In the genomic region with DNA sequence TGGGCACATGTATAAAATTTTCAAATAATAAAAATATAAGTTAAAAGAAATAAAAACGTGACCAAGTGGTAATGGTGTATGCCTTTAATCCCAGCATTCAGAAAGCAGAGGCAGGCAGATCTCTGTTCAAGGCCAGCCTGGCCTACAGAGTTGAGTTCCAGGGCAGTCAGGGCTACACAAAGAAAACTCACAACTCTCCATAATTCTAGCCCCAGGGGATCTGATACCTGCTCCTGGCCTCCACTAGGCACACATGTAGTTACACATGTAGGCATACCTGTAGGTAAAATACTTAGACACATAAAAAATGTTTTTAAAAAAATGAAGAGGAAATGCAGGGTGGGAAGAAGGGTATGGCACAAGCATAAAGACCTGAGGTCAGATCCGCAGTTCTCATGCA, we compare ENCODE assay signal across 19 mouse cellular contexts. TPM values are rescaled to one million over a fixed set of nuclear protein-coding genes. Genes with fewer than 3 reads are reported as not detected.
DNase-seq lines count a peak whose midpoint lies in the region; ATAC-seq and TF ChIP-seq lines count a peak whose summit lies in the region.
"Had no signal": no experiment of that assay in that cellular context is flagged by ENCODE, and none has a peak within 500 bp of the region (broad histone marks: within the 10 kb centered on the region; RNA-seq: fewer than 3 reads in every experiment).

No protein-coding gene starts in this region.

- ATAC-seq in hindbrain, postnatal 0 days: no peak
- ATAC-seq: forebrain, embryonic 14.5 days; forebrain, embryonic 16.5 days had no signal

- H3K27me3 ChIP-seq in ES-Bruce4 (ENCODE audit: control insufficient read depth, insufficient read depth, low read length, poor library complexity, severe bottlenecking): no peaks in the 10 kb centered on the region
- H3K27me3 ChIP-seq in forebrain, embryonic 10.5 days (ENCODE audit: poor library complexity, severe bottlenecking): no peaks in the 10 kb centered on the region
- H3K27me3 ChIP-seq in hindbrain, postnatal 0 days (ENCODE audit: insufficient read depth, low read length): no peaks in the 10 kb centered on the region
- H3K27me3 ChIP-seq: embryonic facial prominence, embryonic 12.5 days; forebrain, embryonic 12.5 days had no signal

- H3K4me2 ChIP-seq in hindbrain, postnatal 0 days (ENCODE audit: low read depth, low read length): no peak overlapping the region
- H3K4me2 ChIP-seq: embryonic facial prominence, embryonic 12.5 days; forebrain, embryonic 12.5 days had no signal

- H3K4me1 ChIP-seq in ES-Bruce4 (ENCODE audit: control insufficient read depth, insufficient read depth, low read length): peaks cover 12% of the 10 kb centered on the region
- H3K4me1 ChIP-seq in ES-E14 (ENCODE audit: control insufficient read depth in 2 of 2, insufficient read depth in 2 of 2, low read length in 2 of 2, poor library complexity in 1 of 2): peaks cover 17 to 25% of the 10 kb centered on the region in 2 experiments
- peaks cover 13% of the 10 kb centered on the region for H3K4me1 ChIP-seq in forebrain, embryonic 10.5 days
- no peaks in the 10 kb centered on the region for H3K4me1 ChIP-seq in hindbrain, postnatal 0 days (ENCODE audit: insufficient read depth, low read length)
- H3K4me1 ChIP-seq: embryonic facial prominence, embryonic 12.5 days had no signal

- peak overlapping the region; percentile 98 for H3K27ac ChIP-seq in ES-Bruce4 (ENCODE audit: insufficient read depth, low read length)
- peak overlapping the region; percentile 100 for H3K27ac ChIP-seq in ES-E14 (ENCODE audit: insufficient read depth, low read depth, low read length, poor library complexity, severe bottlenecking)
- H3K27ac ChIP-seq in forebrain, embryonic 10.5 days: no peak overlapping the region
- no peak overlapping the region for H3K27ac ChIP-seq in hindbrain, postnatal 0 days
- H3K27ac ChIP-seq: embryonic facial prominence, embryonic 10.5 days; embryonic facial prominence, embryonic 12.5 days; forebrain, embryonic 12.5 days had no signal

- H3K36me3 ChIP-seq in ES-Bruce4 (ENCODE audit: control insufficient read depth, insufficient read depth, low read length, poor library complexity, severe bottlenecking): no peaks in the 10 kb centered on the region
- H3K36me3 ChIP-seq in ES-E14 (ENCODE audit: control insufficient read depth, insufficient read depth, low read length, poor library complexity, severe bottlenecking): no peaks in the 10 kb centered on the region
- no peaks in the 10 kb centered on the region for H3K36me3 ChIP-seq in forebrain, embryonic 10.5 days (replicated peaks)
- H3K36me3 ChIP-seq in hindbrain, postnatal 0 days (ENCODE audit: insufficient read depth, low read length): no peaks in the 10 kb centered on the region
- H3K36me3 ChIP-seq: embryonic facial prominence, embryonic 10.5 days; embryonic facial prominence, embryonic 12.5 days; forebrain, embryonic 12.5 days had no signal

- WGBS in forebrain, embryonic 10.5 days: 88% methylated on average over 2 of the region's 2 CpGs
- 93% methylated on average over 2 of the region's 2 CpGs for WGBS in hindbrain, postnatal 0 days

- TF ChIP-seq EP300 in ES-Bruce4 (IDR thresholded peaks at IDR 0.05; ENCODE audit: insufficient read depth, low read depth, low read length): no peak

- DNase-seq in ES-E14 (ENCODE audit: low read depth, low spot score) (no peak), ZHBTc4 (ENCODE audit: low read depth, low spot score) (peak; percentile 55)
- DNase-seq in forebrain, embryonic 10.5 days (ENCODE audit: extremely low spot score, low spot score): no peak
- DNase-seq in hindbrain, postnatal 0 days (ENCODE audit: low spot score): no peak
- no peak for DNase-seq in cerebellum, adult 11 months
- DNase-seq: adrenal gland, adult 2 months; adrenal gland, postnatal 10 days; adrenal gland, postnatal 25 days; cerebellum, adult 11-12 months; cerebellum, adult 2 months; cerebellum, adult 9-10 months; cerebellum, postnatal 10 days; cerebellum, postnatal 25 days had no signal

- no peak for TF ChIP-seq CTCF in ES-Bruce4 (IDR thresholded peaks at IDR 0.05; ENCODE audit: low read depth, low read length)
- TF ChIP-seq CTCF in hindbrain, postnatal 0 days (IDR thresholded peaks at IDR 0.05; ENCODE audit: low read depth): no peak

- no peak for TF ChIP-seq POLR2A in ES-Bruce4 (IDR thresholded peaks at IDR 0.05; ENCODE audit: insufficient read depth, low read length)

- H3K4me3 ChIP-seq in ES-Bruce4 (ENCODE audit: low read depth, low read length): no peak overlapping the region
- no peak overlapping the region for H3K4me3 ChIP-seq in ES-E14 (ENCODE audit: insufficient read depth in 1 of 2, low read depth in 1 of 2, low read length in 2 of 2, poor library complexity in 1 of 2, severe bottlenecking in 1 of 2)
- H3K4me3 ChIP-seq in forebrain, embryonic 10.5 days: no peak overlapping the region
- H3K4me3 ChIP-seq in hindbrain, postnatal 0 days (ENCODE audit: low read length): no peak overlapping the region
- H3K4me3 ChIP-seq: embryonic facial prominence, embryonic 10.5 days; embryonic facial prominence, embryonic 12.5 days; forebrain, embryonic 12.5 days had no signal

- H3K9me3 ChIP-seq in ES-Bruce4 (replicated peaks; ENCODE audit: control insufficient read depth, insufficient read depth, low read length, poor library complexity, severe bottlenecking): no peaks in the 10 kb centered on the region
- H3K9me3 ChIP-seq in ES-E14 (ENCODE audit: control insufficient read depth, insufficient read depth, low read depth, low read length): no peaks in the 10 kb centered on the region
- H3K9me3 ChIP-seq in forebrain, embryonic 10.5 days: no peaks in the 10 kb centered on the region
- H3K9me3 ChIP-seq in hindbrain, postnatal 0 days (ENCODE audit: low read length): no peaks in the 10 kb centered on the region
- H3K9me3 ChIP-seq: embryonic facial prominence, embryonic 10.5 days; embryonic facial prominence, embryonic 12.5 days; forebrain, embryonic 12.5 days had no signal

- in situ Hi-C loops in ES-E14 (cut with MboI; ENCODE audit: low sequenced_read_pairs in 2 of 2, unreplicated experiment in 2 of 2): no loop called here

- H3K9ac ChIP-seq in ES-Bruce4 (ENCODE audit: low read depth, poor library complexity, severe bottlenecking) (peak overlapping the region; percentile 48), ES-E14 (ENCODE audit: insufficient read depth, low read depth, low read length, poor library complexity, severe bottlenecking) (peak overlapping the region; percentile 86; the same call in 1 of the 2 replicates)
- no peak overlapping the region for H3K9ac ChIP-seq in hindbrain, postnatal 0 days (replicated peaks; ENCODE audit: low read length)
- H3K9ac ChIP-seq: embryonic facial prominence, embryonic 12.5 days; forebrain, embryonic 12.5 days had no signal

TF ChIP-seq in ES-E14, 5 proteins besides CTCF, POLR2A, EP300 and RAD21:
- TF ChIP-seq HCFC1 (IDR thresholded peaks at IDR 0.05; ENCODE audit: borderline replicate concordance, insufficient read depth, low read length): no peak
- no peak for TF ChIP-seq ZC3H11A (IDR thresholded peaks at IDR 0.05; ENCODE audit: borderline replicate concordance, low read depth, low read length)
- TF ChIP-seq ZNF384 (IDR thresholded peaks at IDR 0.05; ENCODE audit: low read depth, low read length): no peak
- TF ChIP-seq CHD2 (IDR thresholded peaks at IDR 0.05; ENCODE audit: low read depth, low read length): no peak
- no peak for TF ChIP-seq MAFK (IDR thresholded peaks at IDR 0.05; ENCODE audit: insufficient read depth, low read depth, low read length)

RNA-seq across cellular contexts. Expression of a gene that starts 20.4 kb away (rescaled TPM):
- 3.0 and 3.2 TPM in 2 replicates for polyA plus RNA-seq in ES-Bruce4 (2011; ENCODE audit: insufficient read depth, insufficient read length, low read depth, missing spikeins)
- total RNA-seq in ES-E14 (2012; rRNA removed): 8.5 and 9.7 TPM in 2 replicates
- polyA plus RNA-seq in forebrain, embryonic 10.5 days (2016; fragmentation: Nextera tagmentation; extraction: Ambion mirVana): 0.48 and 0.50 TPM in 2 replicates
- 0.29 and 4.2 TPM in 2 replicates for total RNA-seq in hindbrain, postnatal 0 days (2014; rRNA removed)
- 2.9 and 3.5 TPM in 2 replicates for polyA plus RNA-seq in hindbrain, postnatal 0 days (2015; fragmentation: Nextera tagmentation; extraction: Ambion mirVana)
- total RNA-seq: adrenal gland, adult 2 months had no signal

RNA-seq across cellular contexts. Expression of a gene that starts 21.3 kb away (rescaled TPM):
- 135 and 137 TPM in 2 replicates for polyA plus RNA-seq in ES-Bruce4 (2011; ENCODE audit: insufficient read depth, insufficient read length, low read depth, missing spikeins)
- 116 and 125 TPM in 2 replicates for total RNA-seq in ES-E14 (2012; rRNA removed)
- polyA plus RNA-seq in forebrain, embryonic 10.5 days (2016; fragmentation: Nextera tagmentation; extraction: Ambion mirVana): 70.3 and 72.1 TPM in 2 replicates
- total RNA-seq in hindbrain, postnatal 0 days (2014; rRNA removed): 21.5 and 38.1 TPM in 2 replicates
- polyA plus RNA-seq in hindbrain, postnatal 0 days (2015; fragmentation: Nextera tagmentation; extraction: Ambion mirVana): 54.2 and 57.7 TPM in 2 replicates

RNA-seq across cellular contexts. Expression of a gene that starts 51.8 kb away (rescaled TPM):
- 18.1 and 19.0 TPM in 2 replicates for polyA plus RNA-seq in ES-Bruce4 (2011; ENCODE audit: insufficient read depth, insufficient read length, low read depth, missing spikeins)
- 36.6 and 60.9 TPM in 2 replicates for total RNA-seq in ES-E14 (2012; rRNA removed)
- 33.9 and 35.1 TPM in 2 replicates for polyA plus RNA-seq in forebrain, embryonic 10.5 days (2016; fragmentation: Nextera tagmentation; extraction: Ambion mirVana)
- total RNA-seq in hindbrain, postnatal 0 days (2014; rRNA removed): 28.5 and 34.5 TPM in 2 replicates
- polyA plus RNA-seq in hindbrain, postnatal 0 days (2015; fragmentation: Nextera tagmentation; extraction: Ambion mirVana): 14.2 and 15.7 TPM in 2 replicates

Comparison
In these comparisons a context has a peak if more than half of its experiments do, and no peak if none do; other contexts are left out.
1. H3K27ac ChIP-seq: peak in ES-Bruce4 (single experiment) and ES-E14 (single experiment); none in forebrain, embryonic 10.5 days (single experiment) and hindbrain, postnatal 0 days (single experiment).